Mouse (Mus musculus): Measurements from ENCODE around the gene Ccdc124.

Ccdc124 gene

GRCm38 (mm10) chr8:70846371-70847154 lies 27.2 kb downstream of the Ccdc124 start:
- DNase-seq (ENCODE audit: low spot score) = no peak

GRCm38 (mm10) chr8:70845108-70845507 lies 28.6 kb downstream of the Ccdc124 start:
- no peak for DNase-seq (ENCODE audit: low spot score)

- DNase-seq (ENCODE audit: low spot score) = peak; percentile 92
These were observed 29.2 kb downstream of the Ccdc124 start for GRCm38 (mm10) chr8:70844523-70844922.

- DNase-seq (ENCODE audit: low spot score) = no peak
These were observed 29.8 kb downstream of the Ccdc124 start for GRCm38 (mm10) chr8:70843941-70844340.

GRCm38 (mm10) chr8:70843214-70843773 lies 30.4 kb downstream of the Ccdc124 start:
- DNase-seq (ENCODE audit: low spot score) = no peak

GRCm38 (mm10) chr8:70842484-70842883 lies 31.3 kb downstream of the Ccdc124 start:
- DNase-seq (ENCODE audit: low spot score) = no peak

GRCm38 (mm10) chr8:70841147-70842072 lies 32.3 kb downstream of the Ccdc124 start:
- peak; percentile 91 for DNase-seq (ENCODE audit: low spot score)

- no peak for DNase-seq (ENCODE audit: low spot score)
These were observed 33.1 kb downstream of the Ccdc124 start for GRCm38 (mm10) chr8:70840590-70840989.

- peak; percentile 100 for DNase-seq (ENCODE audit: low spot score)
These were observed 34.1 kb downstream of the Ccdc124 start, which contains the start of gene Arrdc2 for GRCm38 (mm10) chr8:70839408-70840351. Arrdc2 (minus strand) TSS chr8:70839720.

GRCm38 (mm10) chr8:70838654-70839407 lies 34.9 kb downstream of the Ccdc124 start:
- DNase-seq (ENCODE audit: low spot score) = peak; percentile 27

GRCm38 (mm10) chr8:70836666-70837065 lies 37.1 kb downstream of the Ccdc124 start:
- DNase-seq (ENCODE audit: low spot score) = no peak

GRCm38 (mm10) chr8:70834071-70834470 lies 39.7 kb downstream of the Ccdc124 start:
- DNase-seq (ENCODE audit: low spot score) = no peak

GRCm38 (mm10) chr8:70833520-70833919 lies 40.2 kb downstream of the Ccdc124 start:
- peak; percentile 70 for DNase-seq (ENCODE audit: low spot score)

- DNase-seq (ENCODE audit: low spot score) = no peak
These were observed 40.7 kb downstream of the Ccdc124 start for GRCm38 (mm10) chr8:70833018-70833482.

- no peak for DNase-seq (ENCODE audit: low spot score)
These were observed 41.4 kb downstream of the Ccdc124 start for GRCm38 (mm10) chr8:70832371-70832770.

- DNase-seq (ENCODE audit: low spot score) = no peak
These were observed 42.2 kb downstream of the Ccdc124 start for GRCm38 (mm10) chr8:70831517-70831916.

GRCm38 (mm10) chr8:70827796-70828195 lies 45.9 kb downstream of the Ccdc124 start:
- DNase-seq (ENCODE audit: low spot score) = no peak

- DNase-seq (ENCODE audit: low spot score) = no peak
These were observed 46.7 kb downstream of the Ccdc124 start for GRCm38 (mm10) chr8:70827010-70827409.

- peak; percentile 47 for DNase-seq (ENCODE audit: low spot score)
These were observed 47.9 kb downstream of the Ccdc124 start for GRCm38 (mm10) chr8:70825816-70826215.

- DNase-seq (ENCODE audit: low spot score) = no peak
These were observed 49.9 kb downstream of the Ccdc124 start for GRCm38 (mm10) chr8:70823802-70824201.

Measured in urinary bladder, postnatal 14 days (tissue).